Mouse (Mus musculus) induced T-regulatory cell, adult 2 months (primary cell): ENCODE results near the gene Men1.
A peak's percentile ranks its signal among the peaks of the same experiment; 100 is the strongest.
"Not testable (repeated sequence)": the region's sequence is repeated elsewhere in the genome, so short reads cannot be mapped to it uniquely, and the experiment has no call there.

Experiments used
- DNase-seq: peaks from one replicate; pipeline ENCODE4 v3.0.0-alpha.2; 2012; ENCODE audit warnings: low read depth

Gene Men1

DNA sequence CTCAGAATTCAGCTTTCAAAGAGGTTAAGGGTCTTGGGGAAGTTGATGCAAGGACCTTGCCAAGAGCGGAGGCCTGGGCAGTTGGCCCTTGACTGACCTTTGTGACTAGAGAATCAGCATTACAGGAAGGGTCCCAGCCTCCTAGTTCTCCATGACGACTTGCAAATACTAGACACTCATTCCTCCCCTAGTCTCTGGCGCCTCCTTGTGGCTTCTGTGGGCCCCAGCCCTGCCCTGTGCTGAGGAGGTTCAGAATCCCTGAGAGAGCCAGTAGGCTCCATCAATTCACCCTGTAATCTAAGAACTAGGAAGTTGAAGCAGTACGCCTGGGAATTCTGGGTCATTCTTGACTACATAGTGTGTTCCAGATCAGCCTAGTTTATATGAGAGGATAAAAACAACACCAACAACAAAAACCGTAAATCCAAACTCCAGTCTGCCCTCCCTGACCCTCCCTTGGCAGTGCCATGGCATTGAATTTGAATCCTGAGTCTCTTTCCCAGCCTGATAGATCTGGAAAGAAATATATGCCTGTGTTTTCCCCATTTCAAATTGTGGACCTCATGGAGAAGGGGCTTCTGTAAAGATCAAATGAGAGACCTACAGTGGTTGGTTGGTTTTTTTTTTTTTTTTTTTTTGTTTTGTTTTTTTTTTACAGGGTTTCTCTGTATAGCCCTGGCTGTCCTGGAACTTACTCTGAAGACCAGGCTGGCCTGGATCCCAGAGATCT, 29.8 kb upstream of the Men1 start:
- peak; percentile 96 for DNase-seq

DNA sequence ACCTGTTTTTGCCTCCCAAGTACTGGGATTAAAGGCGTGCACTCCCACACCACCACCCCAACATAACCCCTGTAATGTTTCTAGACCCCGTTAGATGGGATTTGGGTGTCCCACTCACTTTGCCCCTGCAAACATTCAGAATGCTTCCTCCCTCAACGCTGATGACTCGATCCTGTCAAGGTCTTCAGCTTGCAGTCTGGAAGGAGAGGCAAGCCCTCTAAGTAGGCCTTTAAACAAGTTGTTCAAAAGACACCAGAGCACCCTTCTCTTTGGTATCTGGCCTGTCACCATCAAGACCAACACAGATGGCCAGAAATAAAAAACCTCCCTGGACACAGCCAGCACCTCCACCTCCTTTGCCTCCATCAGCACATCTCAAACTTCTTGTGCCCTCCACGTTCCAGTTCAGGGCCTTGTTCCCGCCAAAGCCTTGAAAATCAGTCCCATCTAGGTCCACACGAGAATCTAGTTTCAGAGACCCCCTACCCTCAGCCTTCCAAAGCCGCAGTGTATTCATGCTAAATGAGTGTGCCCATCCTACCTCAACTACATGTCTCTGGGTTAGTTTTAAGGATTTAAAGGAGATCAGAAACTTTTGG, 29.2 kb upstream of the Men1 start:
- no peak for DNase-seq

- DNase-seq, result peak; percentile 90
Observed at GRCm38 (mm10) chr19:6306137-6306551, 28.6 kb upstream of the Men1 start, which contains the start of gene Cdc42bpg. Gene Cdc42bpg (plus strand): TSS chr19:6306456.

GRCm38 (mm10) chr19:6306586-6306985, 28.2 kb upstream of the Men1 start:
- peak; percentile 87 for DNase-seq

DNA sequence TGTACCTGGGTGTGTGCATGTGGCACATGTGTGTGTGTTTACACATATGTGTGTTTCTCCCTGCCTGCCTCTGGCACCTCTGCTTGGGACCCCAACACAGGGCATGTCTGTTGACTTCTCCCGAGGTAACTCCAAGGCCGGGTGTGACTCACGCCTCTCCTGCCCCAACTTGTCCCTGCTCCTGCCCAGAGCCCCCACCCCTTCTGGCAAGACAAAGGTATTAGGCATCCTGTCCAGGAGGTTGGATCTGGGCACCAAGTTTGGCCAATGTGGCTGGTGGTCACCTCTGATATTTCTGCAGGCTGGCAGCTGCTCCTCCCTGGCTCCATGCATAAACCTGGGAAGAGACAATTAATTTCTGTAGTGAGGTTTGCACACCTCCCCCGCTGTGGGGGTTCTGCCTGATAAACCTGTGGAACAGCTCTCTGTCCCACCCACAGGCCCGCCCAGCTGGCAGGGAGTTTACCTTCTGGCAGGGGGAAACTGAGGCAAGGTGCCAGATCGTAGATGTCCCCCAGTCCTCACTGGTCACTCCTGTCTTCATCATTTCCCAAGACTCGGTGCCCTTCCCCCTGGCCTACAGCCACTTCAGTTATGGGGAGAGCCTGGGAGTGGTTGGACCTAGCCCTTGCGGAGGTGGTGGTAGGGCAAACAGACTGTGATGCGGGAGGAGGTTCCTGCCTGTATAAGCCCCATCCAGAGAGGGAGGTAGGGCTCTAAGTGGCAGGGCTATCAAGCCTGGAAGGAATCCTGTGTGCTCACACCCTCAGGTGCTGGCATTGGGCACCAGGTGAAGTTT, 26.8 kb upstream of the Men1 start:
- no peak for DNase-seq

DNA sequence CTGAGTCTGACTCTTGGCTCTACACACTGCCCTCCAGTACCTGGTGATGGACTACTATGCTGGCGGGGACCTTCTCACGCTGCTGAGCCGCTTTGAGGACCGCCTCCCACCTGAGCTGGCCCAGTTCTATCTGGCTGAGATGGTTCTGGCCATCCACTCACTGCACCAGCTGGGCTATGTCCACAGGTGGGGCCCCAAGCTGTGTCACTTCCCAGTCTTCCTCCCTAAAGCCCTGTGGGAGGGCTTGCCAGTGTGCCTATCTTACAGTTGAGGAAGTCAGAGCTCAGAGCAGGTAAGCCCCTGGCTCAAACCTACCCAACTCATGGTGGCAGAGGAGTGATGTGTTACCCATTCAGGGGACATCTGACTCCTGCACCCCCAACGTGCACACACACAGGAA, 24.6 kb upstream of the Men1 start:
- DNase-seq, result no peak

DNA sequence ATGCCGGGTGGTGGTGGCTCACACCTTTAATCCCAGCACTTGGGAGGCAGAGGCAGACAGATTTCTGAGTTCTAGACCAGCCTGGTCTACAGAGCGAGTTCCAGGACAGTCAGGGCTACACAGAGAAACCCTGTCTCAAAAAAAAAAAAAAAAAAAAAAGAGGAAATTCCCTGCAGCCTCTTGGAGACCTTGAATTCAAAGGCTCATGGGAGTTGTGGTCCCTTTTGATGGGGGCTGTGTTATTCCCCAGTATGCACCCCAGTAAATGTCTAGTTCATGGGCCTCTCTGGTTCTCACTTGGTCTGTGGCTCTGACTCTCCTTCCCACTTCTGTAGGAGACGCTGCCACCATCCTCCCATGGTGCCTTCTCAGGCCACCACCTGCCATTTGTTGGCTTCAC, 23.0 kb upstream of the Men1 start:
- not testable (repeated sequence) for DNase-seq

DNA sequence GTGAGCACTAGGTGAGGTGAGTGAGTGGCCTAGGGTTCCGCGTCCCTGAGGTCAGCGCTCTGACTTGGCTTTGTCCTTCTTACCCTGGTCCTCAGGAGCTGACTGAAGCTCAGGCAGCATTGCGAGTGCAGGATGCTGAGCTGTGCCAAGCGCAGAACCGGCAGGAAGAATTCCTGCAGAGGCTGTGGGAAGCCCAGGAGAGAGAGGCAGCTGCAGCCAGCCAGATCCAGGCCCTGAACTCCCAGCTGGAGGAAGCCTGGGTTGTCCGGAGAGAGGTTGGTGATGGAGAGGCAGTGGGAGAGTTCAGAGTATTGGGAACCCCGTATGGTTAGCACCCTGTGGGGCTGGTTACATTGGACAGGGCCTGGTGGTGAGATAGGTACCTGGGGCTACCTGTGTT, 21.0 kb upstream of the Men1 start:
- DNase-seq, result no peak

- no peak for DNase-seq
Observed at GRCm38 (mm10) chr19:6314513-6314912, 20.3 kb upstream of the Men1 start.

- no peak for DNase-seq
Observed at GRCm38 (mm10) chr19:6315573-6315972, 19.2 kb upstream of the Men1 start.

DNA sequence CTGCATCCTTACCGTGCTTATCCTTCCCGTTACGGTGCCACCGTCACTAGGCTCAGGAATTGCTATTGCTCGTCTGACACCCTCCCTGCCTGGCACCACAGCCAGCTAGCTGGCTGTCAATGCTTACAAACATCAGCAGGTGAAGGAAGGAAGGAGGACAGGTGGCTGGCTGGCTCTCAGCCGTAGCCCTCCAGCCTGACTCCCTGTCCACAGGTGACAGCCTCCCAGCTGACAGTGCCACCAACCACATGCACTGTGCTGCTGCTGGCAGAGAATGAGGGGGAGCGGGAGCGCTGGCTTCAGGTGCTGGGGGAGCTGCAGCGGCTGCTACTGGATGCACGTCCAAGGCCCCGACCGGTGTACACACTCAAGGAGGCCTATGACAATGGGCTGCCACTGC, 16.6 kb upstream of the Men1 start:
- DNase-seq, result no peak

GRCm38 (mm10) chr19:6321358-6321757, 13.4 kb upstream of the Men1 start:
- DNase-seq, result no peak

GRCm38 (mm10) chr19:6321786-6322621, 12.8 kb upstream of the Men1 start:
- DNase-seq, result no peak

DNA sequence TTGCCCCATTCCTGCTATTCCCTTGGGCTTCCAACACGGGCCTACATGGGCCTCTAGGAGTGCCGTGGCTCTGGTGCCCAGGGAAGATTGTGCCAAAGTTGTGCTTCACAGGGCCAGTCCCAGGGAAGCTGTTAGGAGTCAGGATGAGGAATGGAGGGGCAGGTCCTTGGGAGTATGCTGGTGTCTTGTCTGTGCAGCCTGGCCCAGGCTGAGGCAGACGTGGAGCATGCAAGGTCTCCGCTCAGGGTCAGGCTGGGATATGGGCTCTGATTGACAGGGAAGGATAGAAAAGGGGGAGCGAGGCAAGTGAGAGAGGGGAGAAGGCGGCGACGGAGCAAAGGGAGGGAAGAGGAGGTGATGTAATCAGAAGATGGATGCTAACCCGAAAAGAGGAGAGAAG, 10.0 kb upstream of the Men1 start:
- no peak for DNase-seq

GRCm38 (mm10) chr19:6331178-6331577, 3.6 kb upstream of the Men1 start:
- no peak for DNase-seq

GRCm38 (mm10) chr19:6331719-6332516, 2.9 kb upstream of the Men1 start:
- peak; percentile 86 for DNase-seq

DNA sequence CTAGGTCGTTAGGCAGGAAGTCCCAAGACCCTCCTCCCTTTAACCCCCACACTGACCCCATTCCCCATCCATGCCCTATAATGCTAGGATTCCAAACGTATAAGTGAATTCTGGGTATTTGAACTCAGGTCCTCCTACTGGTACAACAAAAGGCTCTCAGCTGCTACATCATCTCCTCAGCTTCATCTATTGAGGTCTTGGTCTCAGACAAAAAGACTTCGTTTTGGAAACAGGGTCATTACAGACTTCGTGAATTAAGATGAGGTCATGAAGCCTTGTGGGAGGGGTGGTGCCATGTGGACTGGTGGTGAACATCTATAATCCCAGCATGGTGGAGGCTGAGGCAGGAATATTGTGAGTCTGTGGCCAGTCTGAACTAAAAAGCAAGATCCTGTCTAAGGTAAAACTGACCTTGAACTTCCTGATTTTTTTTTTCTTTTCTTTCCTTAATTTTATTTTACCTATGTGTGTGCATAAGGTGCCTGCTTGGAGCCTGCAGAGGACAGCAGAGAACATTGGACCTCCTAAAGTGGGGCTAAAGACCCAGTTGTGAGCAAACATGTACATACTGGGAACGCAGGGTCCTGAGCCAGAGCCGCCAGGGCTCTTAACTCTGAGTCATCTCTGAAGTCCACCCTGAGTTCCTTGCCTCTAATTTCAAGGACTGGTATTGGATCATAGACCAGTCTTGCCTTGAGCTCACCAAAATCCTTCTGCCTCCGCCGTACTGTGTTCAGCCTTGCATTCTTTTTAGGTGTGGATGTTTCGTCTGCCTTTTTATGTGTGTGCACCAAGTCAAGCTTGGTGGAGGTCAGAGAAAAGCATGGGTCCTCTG, 801 bp upstream of the Men1 start:
- DNase-seq, result no peak

GRCm38 (mm10) chr19:6335458-6335827, 664 bp downstream of the Men1 start:
- peak; percentile 53 for DNase-seq

DNA sequence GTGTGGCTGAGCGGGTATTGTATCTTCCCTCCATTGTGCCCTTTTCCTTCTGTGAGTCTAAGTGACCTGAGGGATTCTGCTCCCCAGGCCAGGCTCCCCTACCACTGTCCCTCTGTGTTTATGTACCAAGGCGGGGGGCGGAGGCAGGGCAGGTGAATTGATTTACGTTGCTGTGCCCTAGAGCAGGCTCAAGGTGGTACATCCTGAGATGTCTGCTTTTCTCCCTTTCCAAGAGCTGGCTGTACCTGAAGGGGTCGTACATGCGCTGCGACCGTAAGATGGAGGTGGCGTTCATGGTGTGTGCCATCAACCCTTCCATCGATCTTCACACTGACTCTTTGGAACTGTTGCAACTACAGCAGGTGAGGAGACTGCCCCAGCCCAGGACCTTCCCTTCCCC, 2.1 kb downstream of the Men1 start:
- DNase-seq, result no peak

DNA sequence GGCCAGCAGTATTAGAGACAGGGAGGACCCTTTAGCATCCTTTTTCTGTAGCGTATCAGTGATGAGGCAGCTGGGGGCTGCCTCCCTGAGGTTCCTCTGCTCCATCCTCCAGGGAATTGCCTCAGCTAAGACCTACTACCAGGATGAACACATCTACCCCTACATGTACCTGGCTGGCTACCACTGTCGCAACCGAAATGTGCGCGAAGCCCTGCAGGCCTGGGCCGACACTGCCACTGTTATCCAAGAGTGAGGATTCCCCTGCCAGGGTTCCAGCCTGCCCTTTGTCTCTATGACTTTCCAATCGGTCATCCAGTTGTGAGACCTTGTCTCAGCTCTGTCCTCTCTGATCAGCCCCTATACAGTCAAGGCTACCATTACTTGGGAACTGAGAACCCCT, 3.4 kb downstream of the Men1 start:
- DNase-seq, result no peak
